Mouse (Mus musculus): ENCODE results near the gene Kcnmb2.

- no peak for TF ChIP-seq CTCF (IDR thresholded peaks at IDR 0.05; ENCODE audit: borderline replicate concordance, insufficient read depth, low read depth, low read length)
- TF ChIP-seq POLR2A (IDR thresholded peaks at IDR 0.05; ENCODE audit: borderline replicate concordance, insufficient read depth, low read length): no peak
These were observed 39.2 kb downstream of the Kcnmb2 start for GRCm38 (mm10) chr3:31941478-31941877.

All from cerebellum, adult 2 months (tissue).